Mouse (Mus musculus): ENCODE data around the gene Ssbp3.

GRCm38 (mm10) chr4:107051889-107052288 lies 141.4 kb downstream of the Ssbp3 start:
- TF ChIP-seq POLR2A (IDR thresholded peaks at IDR 0.05; ENCODE audit: borderline replicate concordance, extremely low read depth, low read depth, low read length) (no peak), CTCF (IDR thresholded peaks at IDR 0.05; ENCODE audit: insufficient read depth, low read length) (no peak)

Measured in lung, adult 2 months (tissue).